Mouse (Mus musculus): ENCODE results near the gene Mtss1l.
A peak's percentile ranks its signal among the peaks of the same experiment; 100 is the strongest.

Mtss1l gene

GRCm38 (mm10) chr8:110706288-110706870 lies 14.9 kb upstream of the Mtss1l start:
- DNase-seq (ENCODE audit: low spot score): no peak

- DNase-seq (ENCODE audit: low spot score): no peak
Observed at GRCm38 (mm10) chr8:110708429-110708828, 12.8 kb upstream of the Mtss1l start.

GRCm38 (mm10) chr8:110710593-110710992 lies 10.7 kb upstream of the Mtss1l start:
- DNase-seq (ENCODE audit: low spot score): no peak

GRCm38 (mm10) chr8:110711271-110711934 lies 9.9 kb upstream of the Mtss1l start:
- DNase-seq (ENCODE audit: low spot score): no peak

- DNase-seq (ENCODE audit: low spot score): no peak
Observed at GRCm38 (mm10) chr8:110713073-110713472, 8.2 kb upstream of the Mtss1l start.

GRCm38 (mm10) chr8:110714827-110715519 lies 6.3 kb upstream of the Mtss1l start:
- DNase-seq (ENCODE audit: low spot score): no peak

- peak; percentile 40 for DNase-seq (ENCODE audit: low spot score)
Observed at GRCm38 (mm10) chr8:110716075-110716474, 5.2 kb upstream of the Mtss1l start.

- DNase-seq (ENCODE audit: low spot score): no peak
Observed at GRCm38 (mm10) chr8:110717131-110717530, 4.1 kb upstream of the Mtss1l start.

GRCm38 (mm10) chr8:110718209-110718968 lies 2.9 kb upstream of the Mtss1l start:
- DNase-seq (ENCODE audit: low spot score): no peak

- DNase-seq (ENCODE audit: low spot score): peak; percentile 39
Observed at GRCm38 (mm10) chr8:110718969-110719670, 2.2 kb upstream of the Mtss1l start.

GRCm38 (mm10) chr8:110719898-110720653 lies 1.2 kb upstream of the Mtss1l start:
- no peak for DNase-seq (ENCODE audit: low spot score)

- DNase-seq (ENCODE audit: low spot score): no peak
Observed at GRCm38 (mm10) chr8:110721606-110722413, 534 bp downstream of the Mtss1l start.

GRCm38 (mm10) chr8:110722414-110723011 lies 1.2 kb downstream of the Mtss1l start:
- no peak for DNase-seq (ENCODE audit: low spot score)

GRCm38 (mm10) chr8:110724493-110724892 lies 3.2 kb downstream of the Mtss1l start:
- no peak for DNase-seq (ENCODE audit: low spot score)

- DNase-seq (ENCODE audit: low spot score): no peak
Observed at GRCm38 (mm10) chr8:110725084-110725838, 4.0 kb downstream of the Mtss1l start.

GRCm38 (mm10) chr8:110726893-110727292 lies 5.6 kb downstream of the Mtss1l start:
- DNase-seq (ENCODE audit: low spot score): peak; percentile 65

GRCm38 (mm10) chr8:110731346-110731859 lies 10.1 kb downstream of the Mtss1l start:
- no peak for DNase-seq (ENCODE audit: low spot score)

- DNase-seq (ENCODE audit: low spot score): no peak
Observed at GRCm38 (mm10) chr8:110733036-110733435, 11.8 kb downstream of the Mtss1l start.
